Mouse (Mus musculus): ENCODE data around the gene Kremen1.

DNA sequence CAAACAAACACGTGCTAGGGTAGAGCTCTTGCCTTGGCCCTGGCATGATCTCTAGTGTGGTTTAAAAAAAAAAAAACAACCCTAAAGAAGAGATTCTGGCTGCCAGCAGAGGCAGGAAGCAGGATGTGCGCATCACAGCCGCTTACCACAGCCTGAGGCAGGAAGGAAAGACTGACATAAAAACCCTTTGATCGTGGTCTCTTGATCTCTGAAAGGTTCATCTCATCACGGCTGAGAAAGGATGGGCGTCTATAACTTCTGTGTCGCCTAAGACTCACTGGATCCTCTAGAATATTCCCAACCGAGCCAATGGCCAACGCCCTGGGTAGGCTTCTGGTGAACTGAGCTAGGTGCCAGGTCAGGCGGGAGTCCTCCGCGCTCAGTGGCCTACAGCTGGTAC is 84.2 kb downstream of the Kremen1 start:
- TF ChIP-seq POLR2A (IDR thresholded peaks at IDR 0.05; ENCODE audit: low read depth, low read length) (no peak), CTCF (IDR thresholded peaks at IDR 0.05; ENCODE audit: borderline replicate concordance, insufficient read depth, low read length) (no peak)

All from embryonic fibroblast, embryonic 13.5 days (primary cell).